Mouse (Mus musculus) thymus, postnatal 4 days (tissue): Measurements from ENCODE around the gene Bbs10.

ENCODE experiments used
- DNase-seq: peaks from one replicate; pipeline ENCODE4 v3.0.0; 2021

Bbs10 gene

DNA sequence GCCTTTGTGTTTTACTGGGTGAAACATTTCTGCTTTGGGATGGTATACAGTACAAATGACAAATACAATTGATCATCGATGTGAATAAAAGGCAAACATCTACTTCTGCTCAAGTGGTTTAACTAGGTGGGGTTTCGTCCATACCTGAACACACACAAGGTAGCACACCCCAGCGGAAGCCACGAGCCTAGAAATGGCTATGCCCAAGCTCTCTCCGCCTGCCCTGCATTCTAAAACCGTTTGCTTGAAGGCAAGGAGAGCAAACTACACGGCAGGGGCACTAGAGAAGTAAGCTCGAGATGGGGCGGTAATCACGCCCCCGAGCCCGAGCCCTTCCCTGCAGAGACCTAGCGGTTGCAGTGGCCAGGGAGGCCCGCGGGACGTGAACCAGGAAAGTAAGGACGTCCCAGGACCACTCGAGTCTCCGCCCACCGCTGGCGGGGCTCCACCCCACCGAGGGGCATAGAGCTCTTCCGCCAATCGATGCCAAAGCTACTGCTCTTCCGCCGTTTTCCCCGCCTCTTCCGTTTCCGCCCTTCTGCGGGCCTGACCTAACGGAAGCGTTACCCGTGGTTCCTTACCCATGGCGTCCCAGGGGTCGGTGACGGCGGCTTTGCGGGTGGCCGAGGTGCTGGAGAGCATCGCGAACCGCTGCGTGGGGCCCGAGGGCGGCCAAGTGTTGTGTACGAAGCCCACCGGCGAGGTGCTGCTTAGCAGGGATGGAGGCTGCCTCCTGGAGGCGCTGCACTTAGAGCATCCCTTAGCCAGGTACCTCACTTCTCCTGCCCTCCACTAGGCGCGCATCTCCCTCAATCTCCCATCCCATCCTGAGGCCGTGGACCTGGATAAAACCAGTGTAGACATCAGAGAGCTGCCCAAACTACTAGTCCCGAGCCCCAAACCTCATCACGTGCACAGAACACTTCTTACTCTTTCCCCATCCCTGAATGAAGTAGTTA is at the start of gene Bbs10:
Gene Bbs10 (plus strand): TSS at position 540 of the 959 bp plus-strand sequence.
- peak; percentile 96 for DNase-seq

GRCm38 (mm10) chr10:111250192-111250591 is 48.3 kb upstream of the Bbs10 start:
- DNase-seq, result no peak

GRCm38 (mm10) chr10:111251666-111252065 is 46.8 kb upstream of the Bbs10 start:
- DNase-seq, result no peak

- no peak for DNase-seq
These were observed 43.3 kb upstream of the Bbs10 start for GRCm38 (mm10) chr10:111255228-111255627.

- DNase-seq, result no peak
These were observed 42.3 kb upstream of the Bbs10 start for GRCm38 (mm10) chr10:111256156-111256555.

GRCm38 (mm10) chr10:111257358-111257757 is 41.1 kb upstream of the Bbs10 start:
- no peak for DNase-seq

DNA sequence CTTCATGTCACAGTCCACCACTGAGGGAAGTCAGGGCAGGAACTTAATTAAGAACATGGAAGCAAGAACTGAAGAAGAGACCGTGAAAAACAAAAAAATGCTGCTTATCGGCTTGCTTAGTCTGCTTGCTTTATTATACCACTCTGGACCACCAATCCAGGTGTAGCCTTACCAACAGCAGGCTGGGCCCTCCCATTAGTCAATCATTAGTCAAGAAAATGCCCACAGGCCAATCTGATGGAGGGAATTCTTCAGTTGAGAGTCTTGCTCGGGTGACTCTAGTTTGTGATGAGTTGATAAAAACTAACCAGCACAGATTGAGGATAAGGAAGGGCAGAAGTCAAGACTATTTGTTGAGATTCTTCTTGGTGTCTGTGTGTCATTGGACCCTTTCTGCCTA is 40.2 kb upstream of the Bbs10 start:
- DNase-seq, result no peak

GRCm38 (mm10) chr10:111271687-111272086 is 26.8 kb upstream of the Bbs10 start:
- no peak for DNase-seq

GRCm38 (mm10) chr10:111272905-111273304 is 25.6 kb upstream of the Bbs10 start:
- no peak for DNase-seq

- no peak for DNase-seq
These were observed 24.9 kb upstream of the Bbs10 start for GRCm38 (mm10) chr10:111273463-111274088.

GRCm38 (mm10) chr10:111275822-111276221 is 22.7 kb upstream of the Bbs10 start:
- no peak for DNase-seq

- DNase-seq, result no peak
These were observed 848 bp upstream of the Bbs10 start for GRCm38 (mm10) chr10:111297631-111298030.

- no peak for DNase-seq
These were observed 1.1 kb downstream of the Bbs10 start for GRCm38 (mm10) chr10:111299591-111299990.

DNA sequence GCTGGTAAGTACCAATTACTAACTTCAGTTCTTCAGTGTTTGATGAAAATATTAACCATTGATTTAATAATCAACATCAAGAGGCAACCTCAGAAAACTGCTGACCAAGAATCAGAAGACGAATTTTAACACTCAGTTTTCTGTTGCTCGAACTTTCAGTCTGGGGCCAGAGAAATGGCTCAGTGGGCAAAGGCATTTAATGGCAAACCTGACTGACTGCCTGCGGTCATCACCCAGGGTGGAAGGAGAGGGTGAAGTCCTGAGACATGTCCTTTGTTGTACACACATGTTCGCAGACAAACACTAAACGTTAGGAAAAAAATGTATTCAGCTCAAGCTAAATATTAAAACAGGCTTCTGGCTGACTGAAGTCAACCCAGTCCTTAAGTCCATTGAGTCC is 2.6 kb downstream of the Bbs10 start:
- no peak for DNase-seq

- DNase-seq, result no peak
These were observed 4.0 kb downstream of the Bbs10 start for GRCm38 (mm10) chr10:111302486-111302885.

GRCm38 (mm10) chr10:111308850-111309501 is 10.5 kb downstream of the Bbs10 start:
- no peak for DNase-seq

DNA sequence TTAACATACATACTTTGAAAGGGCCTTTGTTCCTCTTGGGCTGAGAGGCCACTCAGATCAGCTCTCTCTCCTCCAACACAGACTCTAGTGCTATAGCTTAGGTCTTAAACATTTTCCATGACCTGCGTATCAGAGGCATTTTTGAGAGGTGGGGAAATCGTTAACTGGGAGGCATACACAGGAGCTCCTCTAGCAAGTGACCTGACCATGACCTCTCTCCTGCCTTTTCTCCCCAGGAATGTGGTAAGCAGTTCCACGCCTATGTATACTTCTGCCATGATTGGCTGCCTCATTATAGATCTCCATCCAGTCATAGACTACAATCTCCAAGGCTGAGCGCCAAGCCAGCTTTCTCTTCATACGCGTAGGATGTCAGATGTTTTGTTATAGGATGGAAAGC is 14.8 kb downstream of the Bbs10 start:
- DNase-seq, result no peak

DNA sequence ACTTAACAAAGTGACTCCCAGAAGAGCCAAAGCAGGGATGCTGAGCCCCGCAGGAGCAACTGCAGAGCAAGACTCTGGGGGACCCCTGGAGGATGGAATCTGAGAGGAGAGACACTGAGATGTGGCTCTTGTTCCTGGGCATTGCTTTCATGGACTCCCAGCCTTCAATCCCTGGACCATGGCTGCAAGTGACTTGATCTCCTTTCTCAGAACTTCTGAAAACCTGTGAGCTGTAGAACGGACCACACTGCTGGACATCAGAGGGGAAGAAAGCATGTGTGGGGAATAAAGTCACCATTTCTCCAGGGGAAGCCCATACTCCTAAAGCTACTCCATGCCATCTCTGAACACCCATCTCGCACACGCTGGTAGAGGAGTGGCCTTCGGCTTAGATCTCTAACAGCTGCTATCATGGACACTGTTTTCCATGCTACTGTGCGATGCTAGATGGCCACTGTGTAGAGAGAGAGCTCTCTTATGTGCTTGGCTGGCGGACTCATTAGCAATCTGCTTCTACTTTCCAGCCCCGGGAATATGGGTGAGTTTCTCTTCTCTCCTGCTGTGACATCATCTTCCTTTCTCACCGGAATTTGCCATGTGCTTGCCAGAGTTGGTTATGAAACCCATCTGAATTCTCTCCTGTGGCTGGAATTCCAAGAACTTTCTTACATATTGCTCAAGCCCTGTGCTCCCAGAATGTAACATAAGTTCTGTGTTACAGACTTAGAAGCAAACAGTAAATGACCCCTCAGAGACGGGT is 16.3 kb downstream of the Bbs10 start:
- no peak for DNase-seq

DNA sequence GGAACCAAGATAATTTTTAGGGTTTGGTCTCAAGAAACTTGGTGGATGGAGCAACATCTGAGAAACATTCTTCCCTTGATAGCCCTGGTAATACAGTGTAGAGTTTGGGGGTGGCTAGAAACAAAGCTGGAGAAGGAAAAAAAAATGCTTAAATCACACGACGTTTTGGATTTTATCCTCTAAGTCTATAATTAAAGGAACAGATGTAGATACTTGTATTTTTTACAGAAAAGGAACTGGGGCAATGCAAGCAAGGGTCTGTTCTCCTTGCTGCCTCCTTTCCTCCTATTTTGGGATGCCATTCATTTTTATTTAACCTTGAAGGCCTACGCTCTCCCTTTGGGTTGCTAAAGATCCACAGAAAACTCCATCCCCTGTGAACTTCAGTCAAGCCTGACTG is 17.5 kb downstream of the Bbs10 start:
- no peak for DNase-seq

- no peak for DNase-seq
These were observed 19.5 kb downstream of the Bbs10 start for GRCm38 (mm10) chr10:111318021-111318420.

DNA sequence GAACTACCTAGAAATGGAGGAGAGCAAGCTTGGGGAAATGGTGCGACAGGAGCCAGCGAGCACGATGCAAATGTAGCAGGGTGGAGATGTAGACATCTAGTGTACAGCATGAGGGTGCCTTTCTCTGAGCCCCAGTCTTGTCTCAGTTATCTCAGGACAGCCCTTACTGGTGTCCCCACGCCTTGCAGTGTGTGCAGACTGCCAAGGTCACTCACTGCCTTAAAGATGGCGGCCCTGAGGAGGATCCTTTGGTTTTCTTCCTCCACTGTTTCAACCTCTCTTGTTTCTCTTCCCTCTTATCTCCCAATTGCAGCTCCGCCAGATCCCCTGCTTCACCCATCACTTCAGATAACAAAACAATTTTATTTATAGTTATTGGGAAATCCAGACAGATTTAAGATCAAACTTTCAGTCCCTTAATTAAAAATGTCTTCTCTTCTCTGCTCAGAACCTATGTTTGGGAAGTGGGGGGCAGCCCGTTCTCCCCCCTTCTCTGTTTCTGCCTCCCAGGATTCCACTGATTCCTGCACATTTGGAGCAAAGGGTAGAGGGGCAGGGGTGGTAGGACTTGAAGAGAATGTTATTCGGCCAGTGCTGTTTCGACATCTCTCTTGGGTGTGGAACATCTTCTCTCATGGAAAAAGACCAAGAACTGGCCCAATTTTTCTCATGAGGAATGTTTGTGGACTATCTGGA is 20.5 kb downstream of the Bbs10 start:
- DNase-seq, result no peak

DNA sequence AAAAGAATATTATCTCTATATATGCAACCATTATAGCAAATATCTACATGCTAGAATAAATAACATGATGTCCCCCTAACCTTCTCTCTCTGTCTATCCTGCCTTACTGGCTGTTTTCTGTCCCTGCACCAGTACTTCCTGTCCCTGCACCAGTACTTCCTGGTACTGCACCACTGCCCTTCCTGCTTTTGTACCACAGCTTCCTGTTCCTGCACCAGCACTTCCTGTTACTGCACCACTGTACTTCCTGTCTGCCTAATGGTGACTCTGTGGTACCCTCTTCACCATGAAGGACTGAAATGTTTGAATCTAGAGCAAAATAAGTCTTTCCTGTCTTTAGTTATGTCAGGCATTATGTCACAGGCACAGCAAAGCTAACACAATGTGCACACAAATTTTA is 22.1 kb downstream of the Bbs10 start:
- no peak for DNase-seq
